Mouse (Mus musculus): ENCODE data around the gene Apoc1.

DNA sequence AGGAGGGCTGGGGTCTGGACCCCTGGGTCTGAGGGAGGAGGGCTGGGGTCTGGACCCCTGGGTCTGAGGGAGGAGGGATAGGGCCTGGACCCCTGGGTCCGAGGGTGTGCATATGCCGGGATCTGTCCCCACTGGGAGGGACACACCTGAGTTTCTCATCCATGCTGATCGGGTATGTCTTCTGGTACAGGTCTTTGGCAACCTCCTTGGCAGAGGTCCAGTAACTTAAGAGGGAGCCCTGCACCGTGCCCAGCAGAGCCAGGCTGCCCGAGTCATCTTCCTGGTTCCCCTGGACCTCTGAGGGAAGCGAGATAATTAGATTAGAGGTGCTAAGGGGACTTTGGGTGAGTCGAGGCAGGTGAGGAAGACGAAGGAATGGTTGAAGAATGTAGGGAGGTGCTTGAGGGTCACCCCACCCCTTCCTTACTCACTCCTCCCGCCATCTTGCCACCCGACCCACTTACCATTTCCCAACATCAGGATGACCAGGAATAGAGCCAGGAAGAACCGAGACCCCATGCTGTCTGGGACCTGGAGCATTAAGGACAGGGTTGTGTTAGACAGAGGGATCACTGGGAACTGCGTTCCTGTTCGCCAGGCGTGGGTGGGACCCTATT, 19.3 kb downstream of the Apoc1 start:
- no peak for TF ChIP-seq CTCF (IDR thresholded peaks at IDR 0.05; ENCODE audit: low read depth)
- no peak for TF ChIP-seq EP300 (optimal IDR thresholded peaks at IDR 0.05)
